Mouse (Mus musculus) embryonic fibroblast, embryonic 13.5 days (primary cell): Measurements from ENCODE around the gene Meltf. TPM values are rescaled to one million over a fixed set of nuclear protein-coding genes. Genes with fewer than 3 reads are reported as not detected.

Experiments
- H3K27ac ChIP-seq: 2 replicates; pipeline ENCODE4 v1.5.1; 2012; ENCODE audit warnings: low read length, control low read depth, inconsistent platforms; ENCODE audit not compliant: insufficient read depth
- H3K4me1 ChIP-seq: 2 replicates; pipeline ENCODE4 v1.6.1; 2011; ENCODE audit warnings: low read length; ENCODE audit not compliant: control insufficient read depth, insufficient read depth
- H3K4me3 ChIP-seq: 2 replicates; pipeline ENCODE4 v1.5.1; 2011; ENCODE audit warnings: mild to moderate bottlenecking, control low read depth, low read length; ENCODE audit not compliant: insufficient read depth
- CTCF ChIP-seq: IDR thresholded peaks from 2 replicates; pipeline ENCODE4 v1.5.1; 2011; ENCODE audit warnings: mild to moderate bottlenecking, control low read depth, low read length, moderate library complexity, borderline replicate concordance; ENCODE audit not compliant: insufficient read depth
- POLR2A ChIP-seq: IDR thresholded peaks from 2 replicates; pipeline ENCODE4 v1.6.1; 2011; ENCODE audit warnings: low read depth, mild to moderate bottlenecking, control low read depth, low read length, moderate library complexity
- polyA plus RNA-seq: library from polyadenylated mRNA; stranded (reverse); fragments of >200 nt; gene quantifications from 2 replicates; pipeline ENCODE4 v1.2.4, GENCODE M21; 2011; ENCODE audit warnings: low read depth; ENCODE audit not compliant: missing spikeins, insufficient read length

The Meltf gene
- polyA plus RNA-seq, result not detected in 2 replicates

DNA sequence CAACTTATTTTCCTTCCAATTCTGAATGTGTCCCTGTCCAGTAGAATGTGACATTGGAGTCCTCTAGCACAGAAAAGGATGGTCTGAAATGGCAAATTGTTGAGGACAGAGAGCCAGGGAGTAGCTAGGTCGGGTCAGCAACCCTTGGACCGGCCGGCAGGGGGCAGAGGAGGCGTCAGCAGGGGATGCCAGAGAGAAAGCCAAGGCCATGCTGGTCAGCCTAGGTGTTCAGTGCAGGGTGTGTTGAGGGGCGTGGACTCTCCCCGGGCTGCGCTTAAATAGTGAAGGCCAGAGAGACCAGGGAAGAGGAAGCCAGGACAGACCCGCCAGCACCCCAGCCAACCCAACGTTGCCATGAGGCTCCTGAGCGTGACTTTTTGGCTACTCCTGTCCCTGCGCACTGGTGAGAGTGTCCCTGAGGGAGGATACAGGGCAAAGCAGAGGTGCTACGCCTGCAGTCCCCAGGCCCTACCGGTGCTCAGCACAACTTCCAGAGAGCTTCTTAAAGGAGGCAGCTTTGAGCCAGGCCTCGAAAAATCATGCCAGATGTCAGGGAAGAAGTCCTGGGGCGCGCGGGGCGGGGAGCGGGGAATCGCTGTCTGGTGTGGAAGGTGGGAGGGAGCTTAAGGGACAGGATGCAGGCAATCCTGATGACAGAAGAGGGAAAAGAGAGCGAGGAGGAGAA, at the start of gene Meltf:
Gene Meltf, plus strand, starts transcription at position 238 of the 685 bp plus-strand sequence.
- no peak within 1 kb of the TSS for H3K27ac ChIP-seq
- TF ChIP-seq POLR2A (no peak), CTCF (peak; percentile 87)
- H3K4me1 ChIP-seq, result no peaks in the 10 kb centered on the region
- H3K4me3 ChIP-seq, result no peak within 1 kb of the TSS

DNA sequence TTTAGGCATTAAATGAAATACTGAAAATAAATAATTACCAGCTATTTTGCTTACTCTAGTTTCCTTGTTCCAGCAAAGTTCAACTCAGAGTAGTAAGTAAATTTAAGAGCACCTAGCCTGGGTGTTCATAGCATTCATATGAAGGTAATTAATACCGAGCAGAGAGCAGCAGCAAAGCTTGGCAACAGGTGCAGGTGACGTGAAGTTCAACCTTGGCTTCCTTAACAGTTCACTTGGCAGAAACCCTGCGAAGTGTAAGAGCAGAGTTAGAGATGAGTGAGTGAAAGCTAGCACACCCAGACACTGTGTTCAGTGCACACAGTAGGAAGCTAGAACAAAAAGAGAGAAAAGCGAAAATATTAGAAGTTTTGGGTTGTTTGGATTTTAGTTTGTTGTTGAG, 47.9 kb upstream of the Meltf start:
- peaks cover 2% of the 10 kb centered on the region for H3K4me1 ChIP-seq
- no peak overlapping the region for H3K4me3 ChIP-seq
- no peak overlapping the region for H3K27ac ChIP-seq
- TF ChIP-seq POLR2A (no peak), CTCF (no peak)

DNA sequence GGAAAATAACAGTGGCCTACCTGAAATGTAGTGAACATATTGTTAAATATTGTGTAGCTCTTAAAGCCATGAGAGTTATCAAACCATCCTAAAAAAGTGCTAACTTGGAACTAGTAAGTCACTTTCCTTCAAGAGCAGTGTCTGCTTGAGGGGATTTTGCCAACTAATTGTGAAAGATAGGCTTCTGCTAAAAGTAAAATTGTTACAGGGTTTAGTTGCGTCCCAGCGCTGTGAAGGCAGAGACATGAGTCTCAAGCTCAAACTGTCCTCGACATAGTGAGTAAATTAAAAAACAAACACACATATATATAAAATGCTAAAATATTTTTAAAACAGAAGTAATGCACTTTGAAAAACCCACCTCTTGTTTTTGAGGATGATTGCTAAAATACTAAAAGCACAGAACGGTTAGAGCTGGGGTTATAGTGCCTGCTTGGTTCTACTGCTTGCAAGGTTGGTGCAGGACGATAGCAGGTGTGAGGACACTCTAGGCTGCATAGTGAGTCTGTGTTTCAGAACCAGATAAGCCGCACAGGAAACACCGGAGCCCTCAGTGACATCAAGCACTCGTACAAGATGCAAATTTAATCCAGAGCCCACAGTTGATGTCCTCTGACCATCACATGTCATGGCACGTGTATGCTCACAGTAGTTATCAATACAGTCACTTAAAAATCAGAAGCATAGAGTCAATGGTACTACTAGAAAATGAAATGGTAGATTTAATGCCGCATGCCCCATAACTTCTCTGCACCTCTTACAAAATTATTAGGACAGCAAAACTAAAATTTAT, 45.8 kb upstream of the Meltf start:
- Histone ChIP-seq H3K4me3 (no peak overlapping the region), H3K27ac (no peak overlapping the region)

DNA sequence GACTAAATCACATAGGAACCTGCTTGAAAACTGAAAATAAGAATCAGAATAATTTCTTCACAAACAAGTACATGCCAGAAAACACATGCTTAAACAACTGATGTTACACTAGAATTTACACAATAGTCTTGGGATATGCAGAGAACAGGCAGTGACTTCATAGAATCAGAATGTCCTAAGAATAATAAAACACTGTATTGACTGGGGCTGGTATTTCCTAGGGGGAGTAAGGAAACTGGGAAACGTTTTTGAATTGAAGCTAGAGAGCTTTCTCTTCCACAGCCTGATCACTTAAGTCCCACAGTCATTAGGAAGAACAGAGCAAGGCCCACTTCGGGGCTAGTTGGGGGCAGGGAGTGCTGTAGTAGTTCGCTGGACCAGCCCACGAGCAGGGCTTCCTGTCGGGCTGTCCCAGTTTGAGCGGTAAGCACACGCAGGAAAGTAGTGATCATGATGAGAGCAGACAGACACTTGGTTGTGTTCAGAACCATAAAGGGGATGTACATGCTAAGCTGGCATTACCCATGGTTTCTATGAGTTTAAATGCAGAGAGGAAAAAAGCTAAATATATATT, 44.5 kb upstream of the Meltf start:
- H3K4me1 ChIP-seq, result peaks cover 2% of the 10 kb centered on the region

More for the DNA sequence above, 45.8 kb upstream of the Meltf start:
- H3K4me1 ChIP-seq, result peaks cover 2% of the 10 kb centered on the region
- TF ChIP-seq POLR2A (no peak), CTCF (no peak)

DNA sequence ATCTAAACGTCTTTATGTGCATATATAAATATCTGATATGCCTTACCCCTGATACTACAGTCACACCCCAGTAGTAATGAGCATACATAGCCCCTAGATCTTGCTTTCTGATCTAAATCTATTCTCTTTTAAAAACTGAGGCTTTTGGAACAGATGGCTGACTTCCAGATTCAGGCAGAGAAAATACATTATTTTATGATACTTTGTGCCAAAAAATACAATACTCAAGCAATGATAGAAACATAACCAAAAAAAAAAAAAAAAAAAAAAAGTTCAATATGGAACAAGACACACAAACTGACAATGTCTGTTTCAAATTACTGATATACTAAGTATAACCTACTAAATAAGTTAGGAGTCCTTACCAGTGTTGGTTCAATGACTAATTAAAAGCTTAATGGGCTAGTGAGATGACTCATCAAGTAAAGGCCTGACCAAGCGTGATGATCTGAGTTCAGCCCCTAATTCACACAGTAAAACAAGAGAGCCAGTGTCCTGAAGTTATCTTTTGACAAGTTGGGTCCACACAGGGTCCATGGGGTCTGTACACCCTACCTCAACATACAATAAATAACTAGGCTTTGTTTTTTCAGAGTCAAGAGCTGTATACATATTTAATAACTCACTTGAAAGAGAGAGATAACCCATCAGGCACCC, 43.8 kb upstream of the Meltf start:
- no peak for TF ChIP-seq CTCF
- TF ChIP-seq POLR2A, result no peak
- Histone ChIP-seq H3K4me3 (no peak overlapping the region), H3K27ac (no peak overlapping the region), H3K4me1 (peaks cover 2% of the 10 kb centered on the region)

More for the DNA sequence above, 44.5 kb upstream of the Meltf start:
- Histone ChIP-seq H3K27ac (peak overlapping the region; percentile 41), H3K4me3 (no peak overlapping the region)
- TF ChIP-seq CTCF (no peak), POLR2A (no peak)

DNA sequence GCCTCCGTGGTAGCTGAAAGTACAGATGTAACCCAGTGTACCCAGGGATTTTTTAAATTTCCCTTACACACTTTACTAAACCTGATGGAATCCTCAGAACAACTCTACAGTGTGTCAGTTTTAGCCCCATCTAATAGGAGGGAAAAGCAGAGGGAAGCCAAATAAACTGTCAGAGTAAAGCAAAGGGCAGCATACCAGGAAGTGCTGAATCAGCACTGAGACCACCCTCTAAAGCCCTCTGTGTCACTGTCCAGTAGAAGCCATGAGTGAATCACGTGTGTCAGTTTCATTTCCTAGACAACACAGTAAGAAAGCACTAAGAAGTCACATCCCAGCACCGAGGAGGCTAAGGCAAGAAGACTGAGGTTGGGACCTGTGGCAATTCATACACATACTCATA, 41.2 kb upstream of the Meltf start:
- H3K4me1 ChIP-seq, result peaks cover 2% of the 10 kb centered on the region
- no peak overlapping the region for H3K27ac ChIP-seq
- TF ChIP-seq POLR2A, result no peak
- H3K4me3 ChIP-seq, result no peak overlapping the region

DNA sequence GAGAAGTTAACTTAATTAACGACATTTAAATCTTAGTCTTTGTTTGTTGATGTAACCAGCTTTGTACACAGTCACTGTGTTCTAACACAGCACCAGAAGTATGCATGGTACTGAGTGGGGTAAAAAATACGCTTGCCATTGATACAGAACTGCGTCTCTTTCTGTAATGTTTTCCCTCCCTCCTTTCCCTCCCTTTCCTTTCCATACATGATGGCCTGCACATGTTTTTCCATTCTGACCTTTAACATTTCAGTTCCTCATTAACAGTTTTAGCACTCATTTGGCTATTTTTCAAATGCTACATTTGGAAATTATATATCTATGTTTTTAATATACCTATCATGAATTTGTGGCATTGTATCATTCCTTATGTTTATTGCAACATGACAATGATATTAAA, 34.4 kb upstream of the Meltf start:
- H3K4me1 ChIP-seq, result no peaks in the 10 kb centered on the region
- TF ChIP-seq POLR2A (no peak), CTCF (no peak)
- H3K27ac ChIP-seq, result no peak overlapping the region
- no peak overlapping the region for H3K4me3 ChIP-seq

DNA sequence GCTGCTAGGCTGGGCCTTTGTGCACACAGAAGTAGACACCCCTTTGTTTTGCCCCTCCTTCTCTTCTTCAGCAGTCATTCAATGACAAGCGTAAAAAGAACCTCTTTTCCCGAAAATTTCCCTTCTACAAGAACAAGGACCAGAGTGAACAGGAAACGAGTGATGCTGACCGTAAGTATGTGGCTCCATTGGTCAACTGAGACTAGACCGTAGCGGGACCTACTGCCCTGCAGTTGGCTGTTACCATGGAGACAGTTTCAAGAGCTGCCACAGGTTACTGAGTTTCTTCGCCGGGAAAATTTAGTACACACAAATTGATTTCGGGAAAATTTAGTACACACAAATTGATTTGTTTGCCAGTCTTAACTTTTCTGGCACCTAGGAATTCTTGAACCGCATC, 31.8 kb upstream of the Meltf start:
- Histone ChIP-seq H3K4me1 (no peaks in the 10 kb centered on the region), H3K27ac (no peak overlapping the region), H3K4me3 (no peak overlapping the region)
- TF ChIP-seq CTCF (no peak), POLR2A (no peak)

DNA sequence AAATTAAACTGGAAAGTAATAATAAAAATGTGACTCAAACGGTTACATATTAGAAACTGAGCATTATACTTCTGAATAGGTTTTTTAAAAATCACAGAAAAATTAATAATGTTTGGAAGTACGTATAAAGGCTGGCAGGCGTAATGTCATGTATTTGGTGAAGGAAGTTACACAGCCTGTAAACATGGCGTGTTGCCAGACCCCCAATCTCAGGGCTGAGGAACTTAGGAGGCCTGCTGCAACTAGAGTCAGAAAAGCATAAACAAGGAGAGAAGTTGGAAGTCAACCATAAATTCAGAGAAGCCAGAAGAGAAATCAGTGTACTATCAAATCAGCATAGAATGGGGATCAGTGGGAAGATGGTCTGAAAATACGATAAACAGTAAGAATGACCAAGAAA, 14.7 kb upstream of the Meltf start:
- no peak overlapping the region for H3K4me3 ChIP-seq
- no peak overlapping the region for H3K27ac ChIP-seq
- TF ChIP-seq POLR2A (no peak), CTCF (no peak)
- no peaks in the 10 kb centered on the region for H3K4me1 ChIP-seq

DNA sequence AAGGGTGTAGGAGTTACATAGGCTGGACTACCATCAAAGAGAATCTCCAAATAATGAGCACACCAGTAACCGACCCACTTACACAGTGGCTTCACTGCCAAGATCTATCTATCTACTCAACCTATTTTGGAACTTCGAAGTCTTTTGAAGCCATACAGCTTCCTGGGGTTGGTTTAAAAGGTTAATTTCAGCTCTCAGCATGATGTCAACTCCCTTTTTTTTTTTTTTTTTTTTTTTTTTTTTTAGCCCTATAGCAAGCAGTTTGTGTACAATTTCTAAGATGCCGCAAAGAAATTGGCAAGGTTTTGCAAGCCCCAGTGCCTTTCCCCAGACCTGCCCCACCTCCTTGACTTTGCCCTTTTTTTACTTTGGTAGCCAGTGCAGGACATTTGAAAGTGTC, 13.4 kb upstream of the Meltf start:
- Histone ChIP-seq H3K4me1 (no peaks in the 10 kb centered on the region), H3K4me3 (no peak overlapping the region), H3K27ac (no peak overlapping the region)
- no peak for TF ChIP-seq POLR2A
- TF ChIP-seq CTCF, result no peak
